13 mouse cellular contexts compared by ENCODE assay signal in genomic region chr5:73132998-73133832, GRCm38 (mm10).
DNase-seq lines count a peak whose midpoint lies in the region; ATAC-seq lines count a peak whose summit lies in the region.
"Had no signal": no experiment of that assay in that cellular context is flagged by ENCODE, and none has a peak within 500 bp of the region (broad histone marks: within the 10 kb centered on the region; RNA-seq: fewer than 3 reads in every experiment).

No protein-coding gene starts in this region.

- peak; percentile 15 for DNase-seq in liver, embryonic 13.5 days
- no peak for DNase-seq in adrenal gland, postnatal 4 days (ENCODE audit: low spot score in 2 of 2)
- no peak for DNase-seq in thymus, adult 18-20 months
- DNase-seq: gastrocnemius, postnatal 36 days had no signal

- 0 out of 2 replicates have a peak, but pooled peaks cover 2% of the 10 kb centered on the region for H3K4me1 ChIP-seq in midbrain, embryonic 15.5 days
- H3K4me1 ChIP-seq in midbrain, embryonic 13.5 days (replicated peaks) = 0 out of 2 replicates have a peak, but pooled peaks cover 6% of the 10 kb centered on the region
- H3K4me1 ChIP-seq in erythroblast, embryonic 14.5 days (ENCODE audit: control insufficient read depth) = peaks cover 39% of the 10 kb centered on the region
- peaks cover 40% of the 10 kb centered on the region for H3K4me1 ChIP-seq in liver, embryonic 13.5 days (replicated peaks)
- 0 out of 2 replicates have a peak, but pooled peaks cover 6% of the 10 kb centered on the region for H3K4me1 ChIP-seq in stomach, embryonic 15.5 days

- H3K27ac ChIP-seq in midbrain, embryonic 15.5 days = no peak overlapping the region
- no peak overlapping the region for H3K27ac ChIP-seq in midbrain, embryonic 13.5 days
- H3K27ac ChIP-seq in liver, embryonic 13.5 days = peak overlapping the region; percentile 79
- H3K27ac ChIP-seq in stomach, embryonic 15.5 days = no peak overlapping the region
- H3K27ac ChIP-seq: forebrain, embryonic 10.5 days; left cerebral cortex, adult 2 months; macrophage had no signal

- WGBS in midbrain, embryonic 15.5 days = 93% methylated on average over 29 of the region's 29 CpGs
- 95% methylated on average over 29 of the region's 29 CpGs for WGBS in midbrain, embryonic 13.5 days
- 43% methylated on average over 29 of the region's 29 CpGs for WGBS in liver, embryonic 13.5 days (ENCODE audit: insufficient replicate concordance)
- WGBS in stomach, embryonic 15.5 days = 87% methylated on average over 29 of the region's 29 CpGs

- H3K4me2 ChIP-seq in midbrain, embryonic 15.5 days = no peak overlapping the region
- H3K4me2 ChIP-seq in midbrain, embryonic 13.5 days (replicated peaks) = no peak overlapping the region
- peak overlapping the region; percentile 45 for H3K4me2 ChIP-seq in liver, embryonic 13.5 days
- no peak overlapping the region for H3K4me2 ChIP-seq in stomach, embryonic 15.5 days
- H3K4me2 ChIP-seq: heart, embryonic 11.5 days; lung, embryonic 14.5 days had no signal

- H3K9me3 ChIP-seq in midbrain, embryonic 15.5 days = no peaks in the 10 kb centered on the region
- H3K9me3 ChIP-seq in midbrain, embryonic 13.5 days = no peaks in the 10 kb centered on the region
- no peaks in the 10 kb centered on the region for H3K9me3 ChIP-seq in erythroblast, embryonic 14.5 days (ENCODE audit: control insufficient read depth, low read length)
- no peaks in the 10 kb centered on the region for H3K9me3 ChIP-seq in liver, embryonic 13.5 days (replicated peaks)
- no peaks in the 10 kb centered on the region for H3K9me3 ChIP-seq in stomach, embryonic 15.5 days
- H3K9me3 ChIP-seq: forebrain, embryonic 10.5 days had no signal

- no peak overlapping the region for H3K4me3 ChIP-seq in midbrain, embryonic 15.5 days
- H3K4me3 ChIP-seq in midbrain, embryonic 13.5 days (replicated peaks) = no peak overlapping the region
- peak overlapping the region; percentile 37 for H3K4me3 ChIP-seq in erythroblast, embryonic 14.5 days (replicated peaks)
- H3K4me3 ChIP-seq in liver, embryonic 13.5 days (replicated peaks) = peak overlapping the region; percentile 25
- no peak overlapping the region for H3K4me3 ChIP-seq in stomach, embryonic 15.5 days (replicated peaks)
- H3K4me3 ChIP-seq: forebrain, embryonic 10.5 days; left cerebral cortex, adult 2 months had no signal

- 0 out of 2 replicates have a peak, but pooled peaks have one; percentile 22 for ATAC-seq in midbrain, embryonic 15.5 days (replicated peaks)
- no peak for ATAC-seq in midbrain, embryonic 13.5 days
- ATAC-seq in liver, embryonic 13.5 days (ENCODE audit: low read depth) = peak; percentile 84
- ATAC-seq in stomach, embryonic 15.5 days (ENCODE audit: insufficient read depth, low FRiP score, low read depth) = peak; percentile 39; the same call in 1 of the 2 replicates

- H3K27me3 ChIP-seq in midbrain, embryonic 15.5 days (replicated peaks) = no peaks in the 10 kb centered on the region
- no peaks in the 10 kb centered on the region for H3K27me3 ChIP-seq in midbrain, embryonic 13.5 days
- H3K27me3 ChIP-seq in erythroblast, embryonic 14.5 days (ENCODE audit: control insufficient read depth) = no peaks in the 10 kb centered on the region
- no peaks in the 10 kb centered on the region for H3K27me3 ChIP-seq in liver, embryonic 13.5 days
- no peaks in the 10 kb centered on the region for H3K27me3 ChIP-seq in stomach, embryonic 15.5 days (replicated peaks)

- H3K9ac ChIP-seq in midbrain, embryonic 15.5 days = no peak overlapping the region
- no peak overlapping the region for H3K9ac ChIP-seq in midbrain, embryonic 13.5 days (replicated peaks)
- H3K9ac ChIP-seq in liver, embryonic 13.5 days = peak overlapping the region; percentile 41
- no peak overlapping the region for H3K9ac ChIP-seq in stomach, embryonic 15.5 days
- H3K9ac ChIP-seq: lung, embryonic 14.5 days had no signal

- H3K36me3 ChIP-seq in midbrain, embryonic 15.5 days (replicated peaks) = no peaks in the 10 kb centered on the region
- peaks cover 7% of the 10 kb centered on the region; the same call in 1 of the 2 replicates for H3K36me3 ChIP-seq in midbrain, embryonic 13.5 days
- H3K36me3 ChIP-seq in erythroblast, embryonic 14.5 days (ENCODE audit: control insufficient read depth) = peaks cover 96% of the 10 kb centered on the region
- peaks cover 69% of the 10 kb centered on the region for H3K36me3 ChIP-seq in liver, embryonic 13.5 days
- H3K36me3 ChIP-seq in stomach, embryonic 15.5 days = peaks cover 3% of the 10 kb centered on the region; the same call in 1 of the 2 replicates

Comparison
In these comparisons a context has a peak if more than half of its experiments do, and no peak if none do; other contexts are left out.
1. H3K4me3 ChIP-seq: peak in erythroblast, embryonic 14.5 days (single experiment) and liver, embryonic 13.5 days (single experiment); none in midbrain, embryonic 15.5 days (single experiment), midbrain, embryonic 13.5 days (single experiment) and stomach, embryonic 15.5 days (single experiment).